Mouse (Mus musculus) thymus, adult 2 months (tissue): ENCODE measurements around the gene Cyp2w1.
A peak's percentile ranks its signal among the peaks of the same experiment; 100 is the strongest.

Experiments used
- CTCF ChIP-seq: fragments of 200-500 bp; IDR thresholded peaks from 2 replicates; pipeline ENCODE4 v1.5.1; 2012; ENCODE audit warnings: mild to moderate bottlenecking, control low read depth, low read length, moderate library complexity, borderline replicate concordance; ENCODE audit not compliant: control insufficient read depth, poor library complexity, insufficient read depth; ENCODE audit errors: extremely low read depth
- POLR2A ChIP-seq: fragments of 200-500 bp; IDR thresholded peaks from 2 replicates; pipeline ENCODE4 v1.6.1; 2012; ENCODE audit warnings: mild to moderate bottlenecking, low read length, control low read depth, moderate library complexity; ENCODE audit not compliant: control insufficient read depth, poor library complexity, insufficient read depth; ENCODE audit errors: extremely low read depth

- TF ChIP-seq POLR2A: 0 out of 2 replicates have a peak, but pooled peaks have one; percentile 34
- 0 out of 2 replicates have a peak, but pooled peaks have one; percentile 30 for TF ChIP-seq CTCF
Observed at GRCm38 (mm10) chr5:139344687-139345363, 7.6 kb upstream of the Cyp2w1 start.
